Mouse (Mus musculus): ENCODE measurements around the gene Cplane1. TPM values are rescaled to one million over a fixed set of nuclear protein-coding genes. Genes with fewer than 3 reads are reported as not detected.

The Cplane1 gene
- polyA plus RNA-seq, 1 experiment from 2014 or later = 4.7 TPM

DNA sequence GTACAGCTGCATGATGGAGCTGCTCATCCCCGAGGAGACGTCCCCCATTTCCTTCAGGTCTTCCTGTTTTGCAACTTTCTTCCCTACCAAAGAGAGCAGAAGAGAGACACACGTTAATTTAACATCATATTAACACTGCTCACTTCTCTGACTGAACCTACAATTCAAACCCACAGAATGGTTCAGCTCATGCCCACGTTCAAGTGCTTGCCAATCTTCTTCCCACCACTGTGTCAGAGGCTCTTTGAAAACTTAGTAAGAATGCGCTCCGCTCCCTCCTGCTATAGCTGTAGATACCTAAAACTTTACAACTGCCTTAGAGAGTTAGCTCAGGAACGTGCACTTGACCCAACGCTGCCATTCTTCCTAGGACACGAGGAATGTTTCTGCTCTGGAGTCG lies 134.0 kb downstream of the Cplane1 start:
- no peak for ATAC-seq (ENCODE audit: extremely low read depth, insufficient number of reproducible peaks, low FRiP score, low TSS enrichment)
- Histone ChIP-seq H3K9me3 (no peaks in the 10 kb centered on the region), H3K27ac (replicated peaks) (no peak overlapping the region), H3K36me3 (peaks cover 88% of the 10 kb centered on the region), H3K4me1 (no peaks in the 10 kb centered on the region), H3K27me3 (replicated peaks) (no peaks in the 10 kb centered on the region), H3K4me3 (no peak overlapping the region), H3K4me2 (no peak overlapping the region), H3K9ac (no peak overlapping the region)
- WGBS = 87% methylated on average over 10 of the region's 10 CpGs

DNA sequence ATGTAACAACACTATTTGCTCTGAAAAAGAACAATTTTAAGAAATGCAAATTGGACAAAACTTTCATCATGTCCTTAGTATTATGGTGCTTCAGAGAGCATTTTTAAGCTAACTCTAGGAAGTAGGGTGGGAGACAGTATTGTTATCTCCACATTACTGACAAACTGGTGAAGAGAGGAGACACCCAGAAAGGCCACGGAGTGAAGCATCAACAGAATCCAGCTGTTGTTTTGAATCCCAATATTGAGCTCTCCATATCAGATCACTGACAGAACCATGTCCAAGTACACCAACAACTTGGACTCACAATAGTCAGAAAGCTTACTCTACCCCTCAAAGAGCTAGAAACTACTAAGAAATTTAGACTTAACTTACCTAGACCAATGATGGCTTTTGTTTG lies 136.6 kb downstream of the Cplane1 start:
- no peak overlapping the region for H3K4me2 ChIP-seq
- H3K27me3 ChIP-seq (replicated peaks) = no peaks in the 10 kb centered on the region
- H3K4me1 ChIP-seq = no peaks in the 10 kb centered on the region
- no peak overlapping the region for H3K4me3 ChIP-seq
- H3K9ac ChIP-seq = no peak overlapping the region
- WGBS = 74% methylated on average over 1 of the region's 1 CpGs
- peaks cover 79% of the 10 kb centered on the region for H3K36me3 ChIP-seq
- no peaks in the 10 kb centered on the region for H3K9me3 ChIP-seq
- H3K27ac ChIP-seq (replicated peaks) = no peak overlapping the region
- ATAC-seq (ENCODE audit: extremely low read depth, insufficient number of reproducible peaks, low FRiP score, low TSS enrichment) = no peak

DNA sequence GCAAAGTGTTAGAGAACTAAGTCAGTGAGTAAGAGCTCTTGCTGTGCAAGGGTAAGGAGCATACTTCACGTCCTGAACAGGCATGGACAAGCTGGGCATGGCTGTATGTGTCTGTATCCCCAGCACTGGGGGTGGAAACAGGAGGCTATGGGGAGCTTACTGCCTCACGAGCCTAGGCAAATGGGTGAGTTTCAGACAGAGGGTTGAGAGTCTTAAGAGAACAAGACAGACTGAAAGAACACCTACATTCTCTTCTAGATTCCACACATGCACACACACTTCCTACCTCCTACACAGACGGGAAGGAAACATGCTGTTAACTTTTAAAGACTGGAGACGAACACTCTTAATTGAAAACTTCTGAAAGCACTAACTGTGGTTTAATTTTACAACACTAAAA lies 148.5 kb downstream of the Cplane1 start:
- Histone ChIP-seq H3K4me3 (no peak overlapping the region), H3K4me1 (no peaks in the 10 kb centered on the region), H3K27me3 (replicated peaks) (no peaks in the 10 kb centered on the region), H3K27ac (replicated peaks) (no peak overlapping the region), H3K4me2 (no peak overlapping the region), H3K9me3 (no peaks in the 10 kb centered on the region), H3K9ac (no peak overlapping the region), H3K36me3 (peaks cover 63% of the 10 kb centered on the region)
- 81% methylated on average over 4 of the region's 4 CpGs for WGBS
- no peak for ATAC-seq (ENCODE audit: extremely low read depth, insufficient number of reproducible peaks, low FRiP score, low TSS enrichment)

DNA sequence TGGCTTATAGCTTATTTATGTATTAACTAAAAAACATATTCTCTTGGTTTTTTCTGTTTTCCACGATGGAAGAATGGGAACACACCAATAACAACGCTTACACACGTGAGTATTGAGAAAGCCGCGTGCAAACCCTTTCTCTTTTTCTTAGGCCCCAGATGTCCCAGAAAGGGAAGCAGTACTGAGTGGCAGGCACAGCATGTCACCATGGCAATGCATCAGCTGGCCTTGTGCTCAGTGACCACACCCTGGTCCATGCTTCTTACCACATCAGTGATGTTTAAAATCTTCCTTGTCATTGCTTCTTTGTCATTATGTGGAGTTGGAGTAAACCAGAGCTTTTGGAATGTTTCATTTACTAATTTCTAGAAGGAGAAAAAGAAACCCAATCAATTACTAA lies 150.3 kb downstream of the Cplane1 start:
- H3K4me3 ChIP-seq = no peak overlapping the region
- H3K27me3 ChIP-seq (replicated peaks) = no peaks in the 10 kb centered on the region
- H3K36me3 ChIP-seq = peaks cover 64% of the 10 kb centered on the region
- no peaks in the 10 kb centered on the region for H3K4me1 ChIP-seq
- H3K4me2 ChIP-seq = no peak overlapping the region
- no peak overlapping the region for H3K9ac ChIP-seq
- no peaks in the 10 kb centered on the region for H3K9me3 ChIP-seq
- H3K27ac ChIP-seq (replicated peaks) = no peak overlapping the region
- no peak for ATAC-seq (ENCODE audit: extremely low read depth, insufficient number of reproducible peaks, low FRiP score, low TSS enrichment)
- 93% methylated on average over 5 of the region's 5 CpGs for WGBS

Other genes starting within 250 kb of the Cplane1 start
- gene Wdr70, start 69.9 kb upstream of the Cplane1 start, polyA plus RNA-seq (2015; fragmentation: Nextera tagmentation; extraction: Ambion mirVana) = 38.7 and 44.9 TPM in 2 replicates
- gene Nup155, start 59.8 kb upstream of the Cplane1 start, polyA plus RNA-seq (2015; fragmentation: Nextera tagmentation; extraction: Ambion mirVana) = 10.9 TPM in 2 replicates